Mouse (Mus musculus) thymus, adult 18-20 months (tissue): Measurements from ENCODE around the gene Sqstm1.
A peak's percentile ranks its signal among the peaks of the same experiment; 100 is the strongest.

ENCODE experiments used
- DNase-seq, 2 experiments: peaks; one replicate each; pipeline ENCODE4 v3.0.0; 2022; ENCODE audit warnings: mixed read lengths in 2 of 2

Sqstm1 gene

GRCm38 (mm10) chr11:50229252-50229910 lies 18.8 kb upstream of the Sqstm1 start:
- DNase-seq, result no peak

GRCm38 (mm10) chr11:50228772-50229171 lies 18.1 kb upstream of the Sqstm1 start:
- no peak for DNase-seq

GRCm38 (mm10) chr11:50227736-50228135 lies 17.1 kb upstream of the Sqstm1 start:
- DNase-seq, result no peak

- no peak for DNase-seq
Observed at GRCm38 (mm10) chr11:50227226-50227625, 16.6 kb upstream of the Sqstm1 start.

- DNase-seq, result no peak
Observed at GRCm38 (mm10) chr11:50226406-50226805, 15.8 kb upstream of the Sqstm1 start.

- DNase-seq, result no peak
Observed at GRCm38 (mm10) chr11:50225611-50226378, 15.2 kb upstream of the Sqstm1 start.

- peak; percentile 48 to 57 for DNase-seq
Observed at GRCm38 (mm10) chr11:50224671-50225530, 14.3 kb upstream of the Sqstm1 start.

- no peak for DNase-seq
Observed at GRCm38 (mm10) chr11:50223783-50224662, 13.4 kb upstream of the Sqstm1 start.

GRCm38 (mm10) chr11:50222559-50223276 lies 12.1 kb upstream of the Sqstm1 start:
- no peak for DNase-seq

GRCm38 (mm10) chr11:50219833-50220232 lies 9.2 kb upstream of the Sqstm1 start:
- no peak for DNase-seq

- DNase-seq, result no peak
Observed at GRCm38 (mm10) chr11:50217811-50218210, 7.2 kb upstream of the Sqstm1 start.

GRCm38 (mm10) chr11:50216724-50217366 lies 6.2 kb upstream of the Sqstm1 start:
- DNase-seq, result no peak

- DNase-seq, result no peak
Observed at GRCm38 (mm10) chr11:50215633-50216032, 5.0 kb upstream of the Sqstm1 start.

- no peak for DNase-seq
Observed at GRCm38 (mm10) chr11:50214631-50215030, 4.0 kb upstream of the Sqstm1 start.

GRCm38 (mm10) chr11:50212848-50213758 lies 2.5 kb upstream of the Sqstm1 start:
- DNase-seq, result no peak

GRCm38 (mm10) chr11:50212060-50212739 lies 1.6 kb upstream of the Sqstm1 start:
- DNase-seq, result no peak

GRCm38 (mm10) chr11:50211322-50212059 lies 864 bp upstream of the Sqstm1 start:
- DNase-seq, result no peak

- peak; percentile 90 to 91 for DNase-seq
Observed at GRCm38 (mm10) chr11:50210101-50210504, 524 bp downstream of the Sqstm1 start.

GRCm38 (mm10) chr11:50208039-50208438 lies 2.6 kb downstream of the Sqstm1 start:
- no peak for DNase-seq
